Mouse (Mus musculus) embryonic facial prominence, embryonic 15.5 days (tissue): ENCODE measurements around the gene Mmgt2. TPM values are rescaled to one million over a fixed set of nuclear protein-coding genes. Genes with fewer than 3 reads are reported as not detected.

Experiments
- ATAC-seq: fragments of 200-750 bp; cut with Nextera tagmentation; 2 replicates; pipeline ENCODE4 v1.8.0; 2017; ENCODE audit warnings: low read depth, moderate TSS enrichment; ENCODE audit not compliant: insufficient number of reproducible peaks, low FRiP score, low TSS enrichment
- H3K27ac ChIP-seq: fragments of 300-500 bp; sonication (generic); replicated peaks from 2 replicates; pipeline ENCODE4 v1.5.1; 2015; ENCODE audit warnings: mild to moderate bottlenecking, inconsistent platforms
- H3K27me3 ChIP-seq: fragments of 300-500 bp; sonication (generic); 2 replicates; pipeline ENCODE4 v1.6.1; 2015; ENCODE audit warnings: inconsistent platforms
- H3K36me3 ChIP-seq: fragments of 300-500 bp; sonication (generic); 2 replicates; pipeline ENCODE4 v1.6.1; 2015; ENCODE audit warnings: mild to moderate bottlenecking, inconsistent platforms
- H3K4me1 ChIP-seq: fragments of 300-500 bp; sonication (generic); 2 replicates; pipeline ENCODE4 v1.6.1; 2015; ENCODE audit warnings: inconsistent platforms
- H3K4me2 ChIP-seq: fragments of 300-500 bp; sonication (generic); replicated peaks from 2 replicates; pipeline ENCODE4 v1.6.1; 2015; ENCODE audit warnings: mild to moderate bottlenecking, inconsistent platforms
- H3K4me3 ChIP-seq: fragments of 300-500 bp; sonication (generic); replicated peaks from 2 replicates; pipeline ENCODE4 v1.5.1; 2015; ENCODE audit warnings: mild to moderate bottlenecking, inconsistent platforms
- H3K9ac ChIP-seq: fragments of 300-500 bp; sonication (generic); 2 replicates; pipeline ENCODE4 v1.6.1; 2015; ENCODE audit warnings: inconsistent platforms
- H3K9me3 ChIP-seq: fragments of 300-500 bp; sonication (generic); replicated peaks from 2 replicates; pipeline ENCODE4 v1.6.1; 2016; ENCODE audit warnings: inconsistent platforms
- WGBS: fragments of 180-500 bp; shearing (Covaris S2); methylation state at CpG from one replicate; pipeline ENCODE4 v1.1.7; 2015; 5-methylcytosine and 5-hydroxymethylcytosine counted together
- polyA plus RNA-seq: library from polyadenylated mRNA; unstranded; fragments of >200 nt; fragmentation: Nextera tagmentation; extraction: Ambion mirVana; gene quantifications from 2 replicates; pipeline ENCODE4 v1.2.1, GENCODE M21; 2015

The Mmgt2 gene
- polyA plus RNA-seq, 1 experiment from 2014 or later = 51.4 TPM

GRCm38 (mm10) chr11:62607170-62607951, 41.1 kb upstream of the Mmgt2 start:
- H3K4me1 ChIP-seq = peaks cover 27% of the 10 kb centered on the region
- no peaks in the 10 kb centered on the region for H3K9me3 ChIP-seq
- ATAC-seq = no peak
- no peak overlapping the region for H3K9ac ChIP-seq
- no peak overlapping the region for H3K4me3 ChIP-seq
- peaks cover 56% of the 10 kb centered on the region for H3K36me3 ChIP-seq
- WGBS = 54% methylated on average over 10 of the region's 10 CpGs
- H3K27ac ChIP-seq = peak overlapping the region; percentile 28; the same call in 1 of the 2 replicates
- H3K27me3 ChIP-seq = no peaks in the 10 kb centered on the region
- no peak overlapping the region for H3K4me2 ChIP-seq

DNA sequence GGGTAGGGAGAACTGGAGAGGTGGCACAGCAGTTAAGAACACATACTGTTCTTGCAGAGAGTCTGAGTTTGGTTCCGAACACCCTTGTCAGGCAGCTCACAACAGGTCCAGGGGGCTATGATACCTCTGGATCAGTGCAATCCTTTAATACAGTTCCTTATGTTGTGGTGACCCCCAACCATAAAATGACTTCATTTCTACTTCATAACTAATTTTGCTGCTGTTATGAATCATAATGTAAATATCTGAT, 40.6 kb upstream of the Mmgt2 start:
- 89% methylated on average over 1 of the region's 1 CpGs for WGBS
- peaks cover 56% of the 10 kb centered on the region for H3K36me3 ChIP-seq
- H3K9me3 ChIP-seq = no peaks in the 10 kb centered on the region
- H3K27me3 ChIP-seq = no peaks in the 10 kb centered on the region
- peaks cover 27% of the 10 kb centered on the region for H3K4me1 ChIP-seq
- H3K27ac ChIP-seq = no peak overlapping the region; the same call in 1 of the 2 replicates
- no peak for ATAC-seq
- no peak overlapping the region for H3K4me3 ChIP-seq
- H3K4me2 ChIP-seq = no peak overlapping the region
- H3K9ac ChIP-seq = no peak overlapping the region

- WGBS = 74% methylated on average over 10 of the region's 10 CpGs
- no peak for ATAC-seq
Observed at GRCm38 (mm10) chr11:62608826-62609675, 39.4 kb upstream of the Mmgt2 start.

DNA sequence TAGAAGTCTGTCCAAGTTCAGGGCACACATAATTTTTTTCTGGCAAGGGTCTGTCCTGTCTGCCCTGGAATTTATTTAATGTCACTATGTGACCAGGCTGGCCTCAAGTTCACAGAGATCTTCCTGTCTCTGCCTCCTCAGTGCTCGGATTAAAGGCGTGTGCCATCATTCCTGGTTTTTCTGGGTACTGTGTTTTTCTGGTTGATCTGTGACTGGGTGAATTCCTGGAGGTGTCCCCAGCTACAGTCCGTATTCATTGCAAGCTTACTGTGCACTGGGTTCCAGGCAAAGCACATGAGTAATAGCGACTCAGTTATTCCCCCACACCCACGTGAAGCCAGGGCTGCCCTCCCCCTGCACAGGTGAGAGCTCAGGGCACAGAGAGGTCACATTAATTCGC, 38.2 kb upstream of the Mmgt2 start:
- no peak overlapping the region for H3K27ac ChIP-seq
- 86% methylated on average over 6 of the region's 6 CpGs for WGBS
- no peak overlapping the region for H3K9ac ChIP-seq
- peaks cover 30% of the 10 kb centered on the region for H3K4me1 ChIP-seq
- H3K27me3 ChIP-seq = no peaks in the 10 kb centered on the region
- H3K4me2 ChIP-seq = no peak overlapping the region
- H3K4me3 ChIP-seq = no peak overlapping the region
- H3K36me3 ChIP-seq = peaks cover 43% of the 10 kb centered on the region
- no peak for ATAC-seq
- no peaks in the 10 kb centered on the region for H3K9me3 ChIP-seq

More at GRCm38 (mm10) chr11:62608826-62609675, 39.4 kb upstream of the Mmgt2 start:
- Histone ChIP-seq H3K9ac (no peak overlapping the region), H3K4me2 (no peak overlapping the region), H3K36me3 (peaks cover 55% of the 10 kb centered on the region), H3K27ac (0 out of 2 replicates have a peak overlapping the region, but pooled peaks have one; percentile 28), H3K27me3 (no peaks in the 10 kb centered on the region), H3K4me1 (peaks cover 34% of the 10 kb centered on the region), H3K4me3 (no peak overlapping the region), H3K9me3 (no peaks in the 10 kb centered on the region)

DNA sequence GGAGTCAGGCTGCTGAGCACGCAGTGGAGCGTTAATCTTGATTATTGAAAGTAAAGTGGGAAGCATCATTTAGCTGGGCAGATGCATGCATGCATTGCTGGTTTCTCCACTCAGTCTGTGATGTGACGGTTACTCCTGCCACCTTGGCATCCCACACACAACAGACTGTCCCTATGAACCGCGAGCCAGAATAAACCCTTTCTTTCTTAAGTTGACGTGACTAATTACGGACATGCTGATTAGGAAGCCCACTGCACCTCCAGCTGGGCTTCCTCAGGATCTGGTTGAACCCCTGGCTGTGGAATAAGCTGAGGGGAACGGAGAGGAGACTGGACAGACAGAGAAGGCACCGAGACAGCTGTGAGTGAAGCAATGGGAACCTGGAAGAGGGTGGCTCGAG, 35.9 kb upstream of the Mmgt2 start:
- 60% methylated on average over 10 of the region's 10 CpGs for WGBS
- Histone ChIP-seq H3K4me2 (no peak overlapping the region), H3K4me1 (peaks cover 21% of the 10 kb centered on the region), H3K36me3 (peaks cover 30% of the 10 kb centered on the region), H3K27ac (no peak overlapping the region), H3K27me3 (no peaks in the 10 kb centered on the region), H3K9ac (no peak overlapping the region), H3K4me3 (no peak overlapping the region), H3K9me3 (no peaks in the 10 kb centered on the region)
- ATAC-seq = no peak

DNA sequence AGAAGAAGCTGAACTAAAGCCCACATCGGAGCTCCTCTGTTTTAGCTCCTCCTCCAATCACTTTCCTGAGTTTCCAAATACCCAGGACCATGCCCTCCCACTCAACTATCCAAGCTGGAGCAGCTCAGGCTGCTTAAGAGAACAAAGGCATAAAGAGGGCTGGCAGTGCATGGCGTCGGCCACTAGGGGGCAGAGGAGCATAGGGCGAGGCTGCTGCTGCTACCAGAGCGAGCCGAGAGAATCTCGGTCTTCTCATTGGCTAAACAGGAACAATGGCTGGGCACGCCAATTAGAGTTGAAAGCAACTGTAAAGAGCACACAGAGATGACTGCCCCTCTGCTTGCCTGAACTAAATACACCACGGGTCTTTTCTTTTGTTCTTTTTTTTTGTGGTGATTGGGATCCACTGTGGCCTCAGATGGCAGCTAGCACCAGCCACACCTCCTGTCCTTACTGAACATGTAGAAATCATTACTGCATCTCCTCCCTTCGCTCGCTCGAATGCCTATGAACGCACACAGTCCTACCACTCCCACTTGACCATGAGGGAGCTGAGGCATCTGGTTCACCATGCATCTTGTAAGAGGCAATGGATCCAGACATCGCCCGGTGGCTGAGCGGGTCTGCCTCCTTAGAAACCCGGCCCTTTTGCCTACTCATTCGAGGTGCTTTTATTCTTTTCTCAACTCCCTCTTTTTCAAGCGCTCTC, 34.7 kb upstream of the Mmgt2 start:
- 8% methylated on average over 19 of the region's 19 CpGs for WGBS
- Histone ChIP-seq H3K36me3 (peaks cover 31% of the 10 kb centered on the region), H3K4me2 (peak overlapping the region; percentile 44), H3K4me1 (peaks cover 21% of the 10 kb centered on the region), H3K4me3 (peak overlapping the region; percentile 28), H3K27me3 (no peaks in the 10 kb centered on the region), H3K27ac (peak overlapping the region; percentile 84), H3K9me3 (no peaks in the 10 kb centered on the region), H3K9ac (no peak overlapping the region)
- ATAC-seq = peak; percentile 89

DNA sequence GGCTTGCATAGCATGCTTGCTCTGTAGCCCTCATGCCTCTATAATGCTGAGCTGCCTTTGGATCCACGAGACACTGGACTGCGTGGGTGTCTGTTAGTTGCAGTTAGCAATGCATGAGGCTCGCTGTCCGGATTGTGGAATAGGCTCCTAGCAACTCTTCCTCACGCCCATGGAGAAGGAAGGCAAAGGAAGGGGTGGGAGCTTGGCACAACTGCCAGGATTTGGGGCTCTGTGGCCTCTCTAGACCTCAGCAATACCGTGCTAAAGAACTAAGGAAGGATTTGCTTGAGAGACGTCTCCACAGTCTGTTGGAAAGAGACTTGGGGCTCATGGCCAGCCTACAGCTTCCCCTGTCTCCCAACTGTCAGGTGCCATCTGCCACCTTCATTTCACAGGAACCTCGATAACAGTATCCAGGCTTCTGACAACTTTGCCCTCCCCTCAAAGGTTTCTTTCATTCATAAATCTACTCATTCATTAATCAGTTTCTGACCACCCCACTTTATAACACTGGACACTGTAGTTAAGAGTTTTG, 33.5 kb upstream of the Mmgt2 start:
- H3K27ac ChIP-seq = peak overlapping the region; percentile 84; the same call in 1 of the 2 replicates
- no peak overlapping the region for H3K4me3 ChIP-seq
- H3K4me1 ChIP-seq = peaks cover 16% of the 10 kb centered on the region
- no peak for ATAC-seq
- H3K27me3 ChIP-seq = no peaks in the 10 kb centered on the region
- no peak overlapping the region for H3K9ac ChIP-seq
- no peak overlapping the region for H3K4me2 ChIP-seq
- H3K9me3 ChIP-seq = no peaks in the 10 kb centered on the region
- peaks cover 31% of the 10 kb centered on the region for H3K36me3 ChIP-seq
- WGBS = 78% methylated on average over 8 of the region's 8 CpGs

DNA sequence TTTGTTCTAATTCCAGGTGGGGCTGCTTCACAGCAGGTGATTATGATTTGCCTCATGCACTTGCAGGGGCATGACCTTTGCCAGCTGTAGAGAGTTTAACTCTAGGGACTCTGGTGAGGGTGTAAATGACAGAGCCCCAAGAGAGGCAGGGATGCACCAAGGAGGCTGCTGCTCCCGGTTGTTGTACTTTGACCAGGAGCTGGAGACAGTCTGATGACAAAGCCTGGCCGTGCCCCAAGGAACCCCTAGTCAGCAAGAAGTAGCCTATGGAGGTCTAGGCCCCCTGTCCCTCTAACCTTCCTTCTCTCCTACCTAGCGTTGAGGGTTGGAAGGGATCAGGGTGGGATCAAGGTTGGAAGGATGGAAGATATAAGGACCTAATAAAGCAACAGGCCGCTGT, 33.0 kb upstream of the Mmgt2 start:
- Histone ChIP-seq H3K4me2 (no peak overlapping the region), H3K4me1 (peaks cover 16% of the 10 kb centered on the region), H3K9me3 (no peaks in the 10 kb centered on the region), H3K36me3 (peaks cover 27% of the 10 kb centered on the region), H3K4me3 (no peak overlapping the region), H3K27me3 (no peaks in the 10 kb centered on the region), H3K27ac (no peak overlapping the region), H3K9ac (no peak overlapping the region)
- 86% methylated on average over 4 of the region's 4 CpGs for WGBS
- ATAC-seq = no peak

DNA sequence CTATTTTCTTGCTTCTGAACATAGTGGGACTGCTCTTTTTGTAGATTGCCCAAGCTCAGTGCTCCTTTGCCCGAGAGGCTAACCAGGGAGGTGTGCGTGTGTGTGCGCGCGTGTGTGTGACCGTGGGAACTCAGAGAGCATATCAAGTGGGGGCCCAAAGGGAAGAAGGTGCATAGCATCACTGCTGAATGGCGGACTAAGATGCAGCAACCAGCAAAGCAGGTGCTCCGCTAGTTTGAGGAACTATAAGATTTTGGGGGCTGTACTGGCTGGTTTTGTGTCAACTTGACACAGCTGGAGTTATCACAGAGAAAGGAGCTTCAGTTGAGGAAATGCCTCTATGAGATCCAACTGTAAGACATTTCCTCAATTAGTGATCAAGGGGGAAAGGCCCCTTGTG, 27.4 kb upstream of the Mmgt2 start:
- 94% methylated on average over 8 of the region's 8 CpGs for WGBS
- Histone ChIP-seq H3K27me3 (no peaks in the 10 kb centered on the region), H3K9ac (no peak overlapping the region), H3K9me3 (no peaks in the 10 kb centered on the region), H3K36me3 (peaks cover 25% of the 10 kb centered on the region), H3K4me1 (peaks cover 36% of the 10 kb centered on the region), H3K27ac (no peak overlapping the region), H3K4me3 (no peak overlapping the region), H3K4me2 (no peak overlapping the region)
- ATAC-seq = no peak

- Histone ChIP-seq H3K36me3 (peaks cover 23% of the 10 kb centered on the region), H3K4me2 (no peak overlapping the region), H3K4me1 (peaks cover 36% of the 10 kb centered on the region), H3K9me3 (no peaks in the 10 kb centered on the region), H3K4me3 (no peak overlapping the region), H3K27ac (no peak overlapping the region), H3K9ac (no peak overlapping the region), H3K27me3 (no peaks in the 10 kb centered on the region)
- ATAC-seq = no peak
- WGBS = 69% methylated on average over 4 of the region's 4 CpGs
Observed at GRCm38 (mm10) chr11:62621586-62622283, 26.7 kb upstream of the Mmgt2 start.
